11 mouse cellular contexts compared by ENCODE assay signal in the genomic region with DNA sequence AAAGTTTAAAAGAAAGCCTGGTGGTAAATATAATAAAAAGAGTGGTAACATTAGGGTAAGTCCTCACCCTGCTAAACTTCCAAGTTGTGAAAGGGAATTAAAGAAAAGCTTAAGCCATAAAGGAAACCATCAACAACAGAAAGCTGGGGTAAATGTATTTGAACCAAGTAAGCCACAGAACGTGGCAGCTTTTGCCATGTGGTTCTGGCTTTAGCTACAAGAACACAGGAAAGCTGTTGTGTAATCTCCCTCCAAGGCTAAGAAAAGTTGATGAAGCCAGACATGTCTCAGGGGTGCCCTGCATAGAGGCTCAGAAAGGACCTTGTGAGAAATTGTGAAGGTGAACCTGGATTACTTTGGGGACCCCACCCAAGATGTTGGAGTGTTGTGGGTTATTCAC.
"Had no signal": no experiment of that assay in that cellular context is flagged by ENCODE, and none has a peak within 500 bp of the region (broad histone marks: within the 10 kb centered on the region; RNA-seq: fewer than 3 reads in every experiment).

No protein-coding gene starts in this region.

- DNase-seq: kidney, postnatal 10 days; kidney, postnatal 36 days; layer of hippocampus, postnatal 36 days; liver, embryonic 13.5 days; lung, adult 2 months; retina, postnatal 1 day; right cerebral cortex, postnatal 25 days; spleen, adult 18-20 months; thymus, postnatal 25 days had no signal

- ATAC-seq: midbrain, embryonic 13.5 days; midbrain, embryonic 16.5 days had no signal
